Mouse (Mus musculus): Measurements from ENCODE around the gene Six3. TPM values are rescaled to one million over a fixed set of nuclear protein-coding genes. Genes with fewer than 3 reads are reported as not detected.
A peak's percentile ranks its signal among the peaks of the same experiment; 100 is the strongest.

Gene Six3
- polyA plus RNA-seq, 1 experiment from 2014 or later, result not detected

DNA sequence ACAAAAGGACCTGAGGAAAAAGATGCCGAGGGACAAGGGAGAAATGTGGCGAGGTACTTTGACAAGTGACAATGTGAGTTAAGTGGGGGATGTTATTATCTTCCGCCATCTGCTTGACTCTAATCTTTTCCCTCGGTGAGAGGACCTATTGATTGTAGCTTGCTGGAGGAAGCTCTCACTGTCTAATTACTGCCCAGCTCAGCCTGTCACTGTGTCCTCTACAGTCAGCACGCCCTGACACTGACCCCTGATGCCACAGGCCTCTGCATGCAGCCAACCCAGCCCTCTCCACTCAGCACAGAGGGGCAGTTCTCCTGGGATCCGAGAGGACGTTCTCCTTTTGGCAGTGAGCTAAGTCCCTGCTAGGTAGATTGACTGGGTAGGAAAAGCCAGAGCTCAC is 28.8 kb upstream of the Six3 start:
- Histone ChIP-seq H3K27ac (no peak overlapping the region), H3K4me2 (ENCODE audit: low read length) (no peak overlapping the region), H3K4me1 (replicated peaks; ENCODE audit: insufficient read depth, low read length) (no peaks in the 10 kb centered on the region), H3K27me3 (ENCODE audit: insufficient read depth, low read length) (no peaks in the 10 kb centered on the region), H3K36me3 (ENCODE audit: insufficient read depth, low read length) (no peaks in the 10 kb centered on the region), H3K4me3 (replicated peaks; ENCODE audit: low read depth, low read length) (no peak overlapping the region), H3K9me3 (replicated peaks; ENCODE audit: low read length) (no peaks in the 10 kb centered on the region), H3K9ac (ENCODE audit: low read depth, low read length) (no peak overlapping the region)
- DNase-seq (ENCODE audit: low spot score) (no peak), ATAC-seq (replicated peaks; ENCODE audit: low FRiP score, low read depth) (no peak)
- WGBS, result 62% methylated on average over 7 of the region's 7 CpGs
- TF ChIP-seq CTCF (IDR thresholded peaks at IDR 0.05; ENCODE audit: low read depth), result no peak

DNA sequence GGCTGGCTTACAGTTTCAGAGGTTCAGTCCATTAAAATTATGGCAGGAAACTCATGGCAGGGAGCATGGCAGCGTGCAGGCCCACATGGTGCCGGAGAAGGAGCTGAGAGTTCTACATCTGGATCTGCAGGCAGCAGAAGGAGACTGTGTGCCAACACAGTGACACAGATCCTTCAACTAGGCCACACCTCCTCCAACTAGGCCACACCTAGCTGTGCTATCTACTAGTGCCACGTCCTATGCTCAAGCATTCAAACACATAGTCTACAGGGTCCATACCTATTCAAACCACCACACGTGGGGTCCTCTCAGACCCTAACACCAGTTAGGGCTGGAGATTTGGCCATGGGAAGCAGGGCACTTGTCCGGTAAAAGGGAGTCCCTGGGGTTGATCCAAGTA is 27.6 kb upstream of the Six3 start:
- H3K4me1 ChIP-seq (replicated peaks; ENCODE audit: insufficient read depth, low read length), result no peaks in the 10 kb centered on the region

DNA sequence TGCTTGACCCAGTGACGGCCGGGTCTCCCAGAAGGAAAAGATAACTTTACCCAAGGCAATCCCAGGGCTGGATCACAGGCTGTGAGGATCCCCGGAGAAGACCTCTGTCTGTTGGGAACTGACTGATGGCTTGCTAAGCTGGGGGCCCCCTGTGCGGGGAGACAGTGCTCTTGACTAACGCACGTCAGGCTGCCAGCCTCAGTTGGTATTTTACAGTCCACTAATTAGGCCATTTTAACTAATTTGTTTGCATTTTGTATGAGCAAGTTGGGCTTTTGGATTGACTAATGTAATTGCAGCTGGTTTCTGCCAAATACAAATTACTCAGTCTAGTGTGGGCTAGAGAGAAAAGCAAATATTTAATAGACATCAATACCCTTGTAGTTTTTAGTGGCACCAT is 21.4 kb upstream of the Six3 start:
- Histone ChIP-seq H3K27ac (no peak overlapping the region), H3K4me2 (ENCODE audit: low read length) (no peak overlapping the region), H3K36me3 (ENCODE audit: insufficient read depth, low read length) (no peaks in the 10 kb centered on the region), H3K4me3 (replicated peaks; ENCODE audit: low read depth, low read length) (no peak overlapping the region), H3K9ac (ENCODE audit: low read depth, low read length) (no peak overlapping the region), H3K4me1 (replicated peaks; ENCODE audit: insufficient read depth, low read length) (no peaks in the 10 kb centered on the region), H3K27me3 (ENCODE audit: insufficient read depth, low read length) (no peaks in the 10 kb centered on the region), H3K9me3 (replicated peaks; ENCODE audit: low read length) (no peaks in the 10 kb centered on the region)
- DNase-seq (ENCODE audit: low spot score) (no peak), ATAC-seq (replicated peaks; ENCODE audit: low FRiP score, low read depth) (no peak)
- WGBS, result 68% methylated on average over 6 of the region's 6 CpGs
- TF ChIP-seq CTCF (IDR thresholded peaks at IDR 0.05; ENCODE audit: low read depth), result no peak

More for the DNA sequence above, 27.6 kb upstream of the Six3 start:
- H3K9ac ChIP-seq (ENCODE audit: low read depth, low read length), result no peak overlapping the region
- ATAC-seq (replicated peaks; ENCODE audit: low FRiP score, low read depth) (no peak), DNase-seq (ENCODE audit: low spot score) (no peak)
- WGBS, result 88% methylated on average over 5 of the region's 5 CpGs
- no peak for TF ChIP-seq CTCF (IDR thresholded peaks at IDR 0.05; ENCODE audit: low read depth)
- H3K27me3 ChIP-seq (ENCODE audit: insufficient read depth, low read length), result no peaks in the 10 kb centered on the region
- H3K36me3 ChIP-seq (ENCODE audit: insufficient read depth, low read length), result no peaks in the 10 kb centered on the region
- no peak overlapping the region for H3K27ac ChIP-seq
- H3K4me3 ChIP-seq (replicated peaks; ENCODE audit: low read depth, low read length), result no peak overlapping the region
- H3K4me2 ChIP-seq (ENCODE audit: low read length), result no peak overlapping the region
- H3K9me3 ChIP-seq (replicated peaks; ENCODE audit: low read length), result no peaks in the 10 kb centered on the region

GRCm38 (mm10) chr17:85595853-85596252 is 17.6 kb upstream of the Six3 start:
- Histone ChIP-seq H3K9me3 (replicated peaks; ENCODE audit: low read length) (no peaks in the 10 kb centered on the region), H3K36me3 (ENCODE audit: insufficient read depth, low read length) (no peaks in the 10 kb centered on the region), H3K9ac (ENCODE audit: low read depth, low read length) (no peak overlapping the region), H3K27me3 (ENCODE audit: insufficient read depth, low read length) (no peaks in the 10 kb centered on the region), H3K27ac (no peak overlapping the region), H3K4me1 (replicated peaks; ENCODE audit: insufficient read depth, low read length) (no peaks in the 10 kb centered on the region), H3K4me3 (replicated peaks; ENCODE audit: low read depth, low read length) (no peak overlapping the region), H3K4me2 (ENCODE audit: low read length) (no peak overlapping the region)
- no peak for TF ChIP-seq CTCF (IDR thresholded peaks at IDR 0.05; ENCODE audit: low read depth)
- no peak for DNase-seq (ENCODE audit: low spot score)
- no peak for ATAC-seq (replicated peaks; ENCODE audit: low FRiP score, low read depth)
- 51% methylated on average over 10 of the region's 10 CpGs for WGBS

DNA sequence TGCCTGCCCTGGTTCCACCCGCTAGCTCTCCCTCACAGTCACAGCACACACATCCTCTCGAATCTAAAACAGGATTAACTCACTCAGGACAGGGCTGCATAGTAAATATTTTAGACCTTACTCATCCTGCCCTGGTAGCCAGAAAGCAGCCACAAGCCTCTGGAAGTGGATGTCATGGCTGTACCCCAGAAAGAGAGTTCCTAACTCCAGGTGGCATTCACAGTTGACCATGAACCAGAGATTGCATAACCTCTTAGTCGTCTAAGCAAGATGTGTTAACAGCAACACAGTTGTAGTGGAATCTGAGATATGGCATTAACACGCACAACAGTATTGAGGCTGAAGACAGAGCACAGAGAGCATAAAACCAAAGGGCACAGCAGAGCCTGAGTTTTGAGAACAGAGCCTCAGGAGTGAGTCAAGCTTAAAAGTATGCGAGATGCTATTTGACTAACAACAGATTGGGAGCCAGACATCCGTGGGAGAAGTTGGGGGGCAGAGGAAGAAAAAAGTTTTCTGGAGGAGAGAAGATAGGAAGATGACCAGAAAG is 17.0 kb upstream of the Six3 start:
- H3K4me2 ChIP-seq (ENCODE audit: low read length), result no peak overlapping the region
- 40% methylated on average over 6 of the region's 6 CpGs for WGBS
- DNase-seq (ENCODE audit: low spot score), result no peak
- H3K27ac ChIP-seq, result no peak overlapping the region
- no peak for TF ChIP-seq CTCF (IDR thresholded peaks at IDR 0.05; ENCODE audit: low read depth)
- H3K4me3 ChIP-seq (replicated peaks; ENCODE audit: low read depth, low read length), result no peak overlapping the region
- no peaks in the 10 kb centered on the region for H3K9me3 ChIP-seq (replicated peaks; ENCODE audit: low read length)
- no peaks in the 10 kb centered on the region for H3K4me1 ChIP-seq (replicated peaks; ENCODE audit: insufficient read depth, low read length)
- H3K36me3 ChIP-seq (ENCODE audit: insufficient read depth, low read length), result no peaks in the 10 kb centered on the region
- no peak for ATAC-seq (replicated peaks; ENCODE audit: low FRiP score, low read depth)
- H3K27me3 ChIP-seq (ENCODE audit: insufficient read depth, low read length), result no peaks in the 10 kb centered on the region; the same call in 1 of the 2 replicates
- H3K9ac ChIP-seq (ENCODE audit: low read depth, low read length), result no peak overlapping the region

DNA sequence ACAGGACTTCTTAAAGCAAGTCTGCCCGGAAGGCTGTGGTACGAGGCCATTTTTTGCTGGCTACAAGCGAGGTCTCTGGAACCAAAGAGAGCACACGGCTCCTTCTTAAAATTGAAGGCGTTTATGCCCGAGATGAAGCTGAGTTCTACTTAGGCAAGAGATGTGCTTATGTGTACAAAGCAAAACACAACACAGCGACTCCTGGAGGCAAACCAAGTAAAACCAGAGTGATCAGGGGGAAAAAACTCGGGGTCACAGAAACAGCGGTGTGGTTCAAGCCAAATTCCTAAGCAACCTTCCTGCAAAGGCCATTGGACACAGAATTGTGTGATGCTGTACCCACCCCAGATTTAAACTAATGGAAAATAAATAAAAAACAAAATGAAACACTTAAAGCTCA is 13.9 kb upstream of the Six3 start:
- DNase-seq (ENCODE audit: low spot score), result no peak
- Histone ChIP-seq H3K36me3 (ENCODE audit: insufficient read depth, low read length) (no peaks in the 10 kb centered on the region), H3K4me1 (replicated peaks; ENCODE audit: insufficient read depth, low read length) (no peaks in the 10 kb centered on the region), H3K27ac (no peak overlapping the region), H3K9me3 (replicated peaks; ENCODE audit: low read length) (no peaks in the 10 kb centered on the region), H3K4me2 (ENCODE audit: low read length) (no peak overlapping the region), H3K9ac (ENCODE audit: low read depth, low read length) (no peak overlapping the region), H3K27me3 (ENCODE audit: insufficient read depth, low read length) (peaks cover 22% of the 10 kb centered on the region), H3K4me3 (replicated peaks; ENCODE audit: low read depth, low read length) (no peak overlapping the region)
- peak; percentile 45; the same call in 1 of the 2 replicates for TF ChIP-seq CTCF (IDR thresholded peaks at IDR 0.05; ENCODE audit: low read depth)
- no peak for ATAC-seq (replicated peaks; ENCODE audit: low FRiP score, low read depth)
- 63% methylated on average over 9 of the region's 9 CpGs for WGBS

DNA sequence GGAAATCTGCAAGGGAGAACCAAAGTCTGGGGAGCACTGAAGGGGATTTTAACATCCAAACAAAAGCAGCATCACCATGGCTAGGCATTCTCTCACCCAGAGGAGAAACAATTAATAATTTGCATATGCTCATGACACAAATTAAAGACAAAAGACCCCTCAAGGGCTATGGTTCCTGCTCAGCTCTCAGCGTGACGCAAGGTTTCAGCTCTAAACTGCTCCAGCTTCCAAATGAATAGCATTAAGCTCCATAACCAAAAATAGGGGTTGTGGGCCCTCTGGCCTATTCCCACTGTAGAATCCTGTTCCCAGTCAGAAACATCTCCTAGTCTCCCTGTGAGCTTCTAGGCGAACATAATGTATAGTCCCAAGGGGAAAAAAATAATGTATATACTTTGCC is 6.9 kb upstream of the Six3 start:
- no peak for TF ChIP-seq CTCF (IDR thresholded peaks at IDR 0.05; ENCODE audit: low read depth)
- WGBS, result 16% methylated on average over 3 of the region's 3 CpGs
- H3K36me3 ChIP-seq (ENCODE audit: insufficient read depth, low read length), result no peaks in the 10 kb centered on the region
- DNase-seq (ENCODE audit: low spot score), result no peak
- H3K27ac ChIP-seq, result no peak overlapping the region
- H3K4me3 ChIP-seq (replicated peaks; ENCODE audit: low read depth, low read length), result no peak overlapping the region
- H3K4me1 ChIP-seq (replicated peaks; ENCODE audit: insufficient read depth, low read length), result 0 out of 2 replicates have a peak, but pooled peaks cover 3% of the 10 kb centered on the region
- no peak for ATAC-seq (replicated peaks; ENCODE audit: low FRiP score, low read depth)
- H3K9me3 ChIP-seq (replicated peaks; ENCODE audit: low read length), result no peaks in the 10 kb centered on the region
- H3K4me2 ChIP-seq (ENCODE audit: low read length), result no peak overlapping the region
- no peak overlapping the region for H3K9ac ChIP-seq (ENCODE audit: low read depth, low read length)
- H3K27me3 ChIP-seq (ENCODE audit: insufficient read depth, low read length), result peaks cover 84% of the 10 kb centered on the region

All from kidney, postnatal 0 days (tissue).